Mouse (Mus musculus) forebrain, embryonic 15.5 days (tissue): ENCODE measurements at regions not wholly inside any gene's neighbourhood (a gene's known extent, or its start where the extent isn't known, plus 50 kb on each side); places are given as distances from the start of the nearest gene placed in this dataset.

ENCODE experiments used
- ATAC-seq: fragments of 200-750 bp; cut with Nextera tagmentation; replicated peaks from 2 replicates; pipeline ENCODE4 v1.8.0; 2017; ENCODE audit warnings: mild to moderate bottlenecking, moderate TSS enrichment, moderate library complexity
- H3K27ac ChIP-seq: fragments of 300-500 bp; sonication (generic); replicated peaks from 2 replicates; pipeline ENCODE4 v1.5.1; 2015; ENCODE audit warnings: mild to moderate bottlenecking, inconsistent platforms
- H3K27me3 ChIP-seq: fragments of 300-500 bp; sonication (generic); 2 replicates; pipeline ENCODE4 v1.6.1; 2015; ENCODE audit warnings: inconsistent platforms
- H3K36me3 ChIP-seq: fragments of 300-500 bp; sonication (generic); 2 replicates; pipeline ENCODE4 v1.6.1; 2015; ENCODE audit warnings: mild to moderate bottlenecking, inconsistent platforms
- H3K4me1 ChIP-seq: fragments of 300-500 bp; sonication (generic); 2 replicates; pipeline ENCODE4 v1.6.1; 2015; ENCODE audit warnings: inconsistent platforms
- H3K4me2 ChIP-seq: fragments of 300-500 bp; sonication (generic); replicated peaks from 2 replicates; pipeline ENCODE4 v1.6.1; 2015; ENCODE audit warnings: mild to moderate bottlenecking, inconsistent platforms
- H3K4me3 ChIP-seq: fragments of 300-500 bp; sonication (generic); 2 replicates; pipeline ENCODE4 v1.5.1; 2015; ENCODE audit warnings: mild to moderate bottlenecking, inconsistent platforms
- H3K9ac ChIP-seq: fragments of 300-500 bp; sonication (generic); replicated peaks from 2 replicates; pipeline ENCODE4 v1.6.1; 2015; ENCODE audit warnings: mild to moderate bottlenecking, inconsistent platforms
- H3K9me3 ChIP-seq: fragments of 300-500 bp; sonication (generic); 2 replicates; pipeline ENCODE4 v1.6.1; 2016; ENCODE audit warnings: inconsistent platforms
- WGBS: fragments of 180-500 bp; shearing (Covaris S2); methylation state at CpG from one replicate; pipeline ENCODE4 v1.1.7; 2015; ENCODE audit warnings: mixed read lengths; 5-methylcytosine and 5-hydroxymethylcytosine counted together

GRCm38 (mm10) chr6:53130717-53131330 is 62.4 kb upstream of the Jazf1 start:
- H3K27me3 ChIP-seq: no peaks in the 10 kb centered on the region
- 0 out of 2 replicates have a peak, but pooled peaks cover 3% of the 10 kb centered on the region for H3K4me1 ChIP-seq
- H3K9ac ChIP-seq: no peak overlapping the region
- WGBS: 4% methylated on average over 2 of the region's 2 CpGs
- no peak overlapping the region for H3K4me3 ChIP-seq
- no peaks in the 10 kb centered on the region for H3K9me3 ChIP-seq
- no peak overlapping the region for H3K4me2 ChIP-seq
- H3K27ac ChIP-seq: no peak overlapping the region
- H3K36me3 ChIP-seq: no peaks in the 10 kb centered on the region
- no peak for ATAC-seq

DNA sequence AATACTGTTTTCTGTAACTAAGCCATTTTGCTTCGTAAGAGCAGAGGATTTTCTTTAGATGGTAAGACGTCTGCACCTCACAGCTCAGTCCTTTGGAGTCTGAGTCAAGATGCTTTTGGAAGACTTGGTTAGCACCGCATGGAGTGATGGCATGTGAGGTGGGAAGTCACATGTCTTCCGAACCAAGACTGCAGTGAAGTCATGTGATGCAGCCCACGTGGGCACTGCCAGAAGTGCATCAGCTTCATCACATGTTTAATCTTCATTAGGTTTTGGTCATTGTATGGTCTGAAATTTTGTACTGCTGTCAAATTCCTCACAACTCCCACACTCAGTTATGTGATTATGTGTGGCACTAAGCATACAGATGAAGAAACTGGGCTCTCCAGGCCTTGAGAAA is 58.3 kb upstream of the Jazf1 start:
- no peak overlapping the region for H3K4me3 ChIP-seq
- no peak overlapping the region for H3K27ac ChIP-seq
- H3K27me3 ChIP-seq: no peaks in the 10 kb centered on the region
- no peaks in the 10 kb centered on the region for H3K9me3 ChIP-seq
- H3K36me3 ChIP-seq: no peaks in the 10 kb centered on the region
- no peak for ATAC-seq
- 0 out of 2 replicates have a peak, but pooled peaks cover 3% of the 10 kb centered on the region for H3K4me1 ChIP-seq
- no peak overlapping the region for H3K4me2 ChIP-seq
- 78% methylated on average over 5 of the region's 5 CpGs for WGBS
- no peak overlapping the region for H3K9ac ChIP-seq

- no peak for ATAC-seq
- Histone ChIP-seq H3K36me3 (no peaks in the 10 kb centered on the region), H3K9me3 (no peaks in the 10 kb centered on the region), H3K27me3 (no peaks in the 10 kb centered on the region), H3K4me1 (no peaks in the 10 kb centered on the region), H3K27ac (no peak overlapping the region), H3K4me2 (no peak overlapping the region), H3K4me3 (no peak overlapping the region), H3K9ac (no peak overlapping the region)
- 87% methylated on average over 17 of the region's 17 CpGs for WGBS
Observed at GRCm38 (mm10) chr6:53124800-53125450, 56.5 kb upstream of the Jazf1 start.

DNA sequence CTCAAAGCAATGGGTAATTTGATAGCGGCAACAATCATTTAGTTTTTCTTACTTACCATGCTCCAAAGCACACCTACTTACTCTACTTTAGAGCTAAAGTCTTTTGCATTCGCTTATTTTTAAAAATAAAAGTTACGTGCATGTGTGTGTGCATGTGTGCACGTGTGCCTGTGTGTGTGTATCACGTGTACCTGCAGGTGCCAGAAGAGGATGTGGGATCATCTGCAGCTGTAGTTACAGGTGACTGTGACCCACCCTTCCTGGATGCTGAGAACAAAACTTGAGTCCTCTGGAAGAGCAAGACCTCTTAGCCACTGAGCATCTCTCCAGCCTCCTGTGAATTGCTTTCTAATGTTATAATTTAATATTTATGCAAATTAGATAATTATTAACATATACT is 52.0 kb upstream of the Jazf1 start:
- H3K36me3 ChIP-seq: no peaks in the 10 kb centered on the region
- H3K4me2 ChIP-seq: no peak overlapping the region
- no peaks in the 10 kb centered on the region for H3K27me3 ChIP-seq
- 97% methylated on average over 5 of the region's 5 CpGs for WGBS
- H3K9ac ChIP-seq: no peak overlapping the region
- no peak overlapping the region for H3K4me3 ChIP-seq
- no peak for ATAC-seq
- H3K4me1 ChIP-seq: no peaks in the 10 kb centered on the region
- no peak overlapping the region for H3K27ac ChIP-seq
- no peaks in the 10 kb centered on the region for H3K9me3 ChIP-seq
